In genomic region chr9:107539940-107540339, GRCm38 (mm10) we compare ENCODE assay signal across 19 mouse cellular contexts. TPM values are rescaled to one million over a fixed set of nuclear protein-coding genes. Genes with fewer than 3 reads are reported as not detected.
DNase-seq lines count a peak whose midpoint lies in the region; ATAC-seq lines count a peak whose summit lies in the region.
"Had no signal": no experiment of that assay in that cellular context is flagged by ENCODE, and none has a peak within 500 bp of the region (broad histone marks: within the 10 kb centered on the region; RNA-seq: fewer than 3 reads in every experiment).

No protein-coding gene starts in this region.

- no peaks in the 10 kb centered on the region for H3K9me3 ChIP-seq in neural tube, embryonic 15.5 days (replicated peaks)
- H3K9me3 ChIP-seq: embryonic facial prominence, embryonic 12.5 days; forebrain, embryonic 15.5 days; heart, embryonic 10.5 days had no signal

- H3K9ac ChIP-seq in neural tube, embryonic 15.5 days (replicated peaks) = no peak overlapping the region
- H3K9ac ChIP-seq: embryonic facial prominence, embryonic 12.5 days; forebrain, embryonic 15.5 days had no signal

- intact Hi-C loops in heart, postnatal 10 days (cut with DNase I) = no loop called here

- 95% methylated on average over 8 of the region's 8 CpGs for WGBS in neural tube, embryonic 15.5 days

- peak; percentile 92 for DNase-seq in heart, adult 11 months
- no peak for DNase-seq in heart, postnatal 10 days
- peak; percentile 18 for DNase-seq in kidney, adult 11 months
- DNase-seq in kidney, postnatal 14 days = no peak
- DNase-seq in neural tube, embryonic 10.5 days (ENCODE audit: extremely low spot score, low spot score) = no peak
- no peak for DNase-seq in yolk sac, embryonic 10.5 days (ENCODE audit: low spot score)
- DNase-seq: adrenal gland, adult 2 months; adrenal gland, postnatal 25 days; cerebellum, postnatal 14 days; gastrocnemius, postnatal 36 days; heart, adult 18-20 months; heart, postnatal 14 days had no signal

- peaks cover 65% of the 10 kb centered on the region for H3K4me1 ChIP-seq in neural tube, embryonic 15.5 days

- no peak overlapping the region for H3K27ac ChIP-seq in neural tube, embryonic 15.5 days (replicated peaks)
- H3K27ac ChIP-seq: embryonic facial prominence, embryonic 12.5 days; forebrain, embryonic 15.5 days; heart, embryonic 10.5 days had no signal

- peaks cover 45% of the 10 kb centered on the region for H3K36me3 ChIP-seq in neural tube, embryonic 15.5 days

- H3K27me3 ChIP-seq in neural tube, embryonic 15.5 days (replicated peaks) = no peaks in the 10 kb centered on the region
- H3K27me3 ChIP-seq: embryonic facial prominence, embryonic 12.5 days; forebrain, embryonic 15.5 days had no signal

- H3K4me2 ChIP-seq in neural tube, embryonic 15.5 days = peak overlapping the region; percentile 80; the same call in 1 of the 2 replicates
- H3K4me2 ChIP-seq: embryonic facial prominence, embryonic 12.5 days had no signal

- H3K4me3 ChIP-seq in neural tube, embryonic 15.5 days (replicated peaks) = no peak overlapping the region
- H3K4me3 ChIP-seq: embryonic facial prominence, embryonic 12.5 days; heart, embryonic 10.5 days had no signal

- no peak for ATAC-seq in neural tube, embryonic 15.5 days (ENCODE audit: low FRiP score)
- ATAC-seq: forebrain, embryonic 15.5 days; intestine, embryonic 16.5 days had no signal

RNA-seq across cellular contexts. Expression of gene Cyb561d2, which starts 2.1 kb away (rescaled TPM):
- total RNA-seq in heart, postnatal 10 days (2021) = 1 to 10 TPM; 5.5 to 6.2 TPM
- 46.9 and 53.9 TPM in 2 replicates for polyA plus RNA-seq in neural tube, embryonic 15.5 days (2015; fragmentation: Nextera tagmentation; extraction: Ambion mirVana)

RNA-seq across cellular contexts. Expression of gene Nprl2, which starts 2.1 kb away (rescaled TPM):
- total RNA-seq in heart, postnatal 10 days (2021) = 10 to 100 TPM; 12.9 to 16.7 TPM
- polyA plus RNA-seq in neural tube, embryonic 15.5 days (2015; fragmentation: Nextera tagmentation; extraction: Ambion mirVana) = 67.5 and 77.9 TPM in 2 replicates

RNA-seq across cellular contexts. Expression of gene Tmem115, which starts 6.2 kb away (rescaled TPM):
- 10 to 100 TPM; 25.0 to 26.5 TPM for total RNA-seq in heart, postnatal 10 days (2021)
- 45.7 and 46.1 TPM in 2 replicates for polyA plus RNA-seq in neural tube, embryonic 15.5 days (2015; fragmentation: Nextera tagmentation; extraction: Ambion mirVana)

RNA-seq across cellular contexts. Expression of gene Zmynd10, which starts 7.2 kb away (rescaled TPM):
- total RNA-seq in heart, postnatal 10 days (2021) = not detected
- 1.6 and 2.6 TPM in 2 replicates for polyA plus RNA-seq in neural tube, embryonic 15.5 days (2015; fragmentation: Nextera tagmentation; extraction: Ambion mirVana)
- total RNA-seq: gastrocnemius, postnatal 36 days; heart, postnatal 14 days; hematopoietic stem cell, adult 5-6 weeks had no signal
- polyA plus RNA-seq: heart, embryonic 10.5 days; heart, embryonic 14.5 days had no signal

RNA-seq across cellular contexts. Expression of gene Rassf1, which starts 11.4 kb away (rescaled TPM):
- total RNA-seq in heart, postnatal 10 days (2021) = 10 to 100 TPM; 28.8 to 32.0 TPM
- polyA plus RNA-seq in neural tube, embryonic 15.5 days (2015; fragmentation: Nextera tagmentation; extraction: Ambion mirVana) = 41.2 and 46.1 TPM in 2 replicates

Comparison
In these comparisons a context has a peak if more than half of its experiments do, and no peak if none do; other contexts are left out.
1. DNase-seq: peak in heart, adult 11 months (single experiment) and kidney, adult 11 months (single experiment); none in heart, postnatal 10 days (0 of 2), kidney, postnatal 14 days (single experiment), neural tube, embryonic 10.5 days (single experiment) and yolk sac, embryonic 10.5 days (single experiment).